Mouse (Mus musculus) bone marrow macrophage, adult 2 months (primary cell): Measurements from ENCODE around the gene Nr6a1.

Experiments used
- CTCF ChIP-seq: IDR thresholded peaks from 2 replicates; pipeline ENCODE4 v1.5.1; 2012; ENCODE audit warnings: low read depth, mild to moderate bottlenecking, low read length, moderate library complexity
- POLR2A ChIP-seq: IDR thresholded peaks from 2 replicates; pipeline ENCODE4 v1.6.1; 2012; ENCODE audit warnings: mild to moderate bottlenecking, low read depth, low read length, borderline replicate concordance

DNA sequence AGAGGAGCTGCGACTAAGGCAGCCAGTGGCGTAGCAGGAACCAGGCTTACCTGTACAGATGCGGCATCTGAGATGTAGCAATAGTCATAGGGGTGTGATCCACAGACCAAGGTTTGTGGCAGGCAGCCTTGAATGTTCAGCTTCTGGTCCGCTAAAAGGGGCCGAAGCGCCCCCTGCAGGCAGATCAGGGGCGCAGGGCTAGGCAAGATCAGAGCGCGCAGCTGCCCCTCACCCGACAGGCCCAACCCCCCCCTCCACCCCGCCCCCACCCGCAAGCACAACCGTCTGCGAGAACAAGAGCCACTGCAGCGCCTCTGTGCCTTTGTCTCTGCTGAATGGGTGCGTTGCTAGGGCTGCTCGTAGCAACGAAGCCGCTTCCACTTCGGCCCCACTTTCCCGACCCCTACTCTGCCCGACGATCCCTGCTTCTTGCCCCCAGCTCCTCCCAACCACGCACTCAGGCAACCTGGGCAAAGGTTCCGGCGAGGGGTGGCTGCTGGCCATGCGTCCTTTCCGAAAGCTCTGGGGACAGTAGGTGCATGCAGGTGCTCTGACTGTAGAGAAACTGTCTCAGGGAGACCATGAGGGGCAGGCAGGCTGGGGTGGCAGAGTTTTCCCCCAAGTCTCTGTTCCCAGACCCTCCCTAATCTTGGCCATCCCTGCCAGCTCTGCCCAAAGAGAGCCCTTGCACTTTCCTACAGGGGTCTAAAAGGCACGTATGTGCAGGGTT is 238.5 kb downstream of the Nr6a1 start:
- TF ChIP-seq CTCF, result no peak
- TF ChIP-seq POLR2A, result no peak
